Mouse (Mus musculus): ENCODE measurements around the gene Taf9. TPM values are rescaled to one million over a fixed set of nuclear protein-coding genes. Genes with fewer than 3 reads are reported as not detected.

Taf9 gene
- 10 to 100 TPM; 16.1 to 27.4 (median 22.3) TPM for total RNA-seq (2022)

- no peak for DNase-seq (ENCODE audit: low spot score in 2 of 2)
Measured at GRCm38 (mm10) chr13:100651439-100652186, at the start of gene Taf9. Gene Taf9 (plus strand): TSS chr13:100651579.

DNA sequence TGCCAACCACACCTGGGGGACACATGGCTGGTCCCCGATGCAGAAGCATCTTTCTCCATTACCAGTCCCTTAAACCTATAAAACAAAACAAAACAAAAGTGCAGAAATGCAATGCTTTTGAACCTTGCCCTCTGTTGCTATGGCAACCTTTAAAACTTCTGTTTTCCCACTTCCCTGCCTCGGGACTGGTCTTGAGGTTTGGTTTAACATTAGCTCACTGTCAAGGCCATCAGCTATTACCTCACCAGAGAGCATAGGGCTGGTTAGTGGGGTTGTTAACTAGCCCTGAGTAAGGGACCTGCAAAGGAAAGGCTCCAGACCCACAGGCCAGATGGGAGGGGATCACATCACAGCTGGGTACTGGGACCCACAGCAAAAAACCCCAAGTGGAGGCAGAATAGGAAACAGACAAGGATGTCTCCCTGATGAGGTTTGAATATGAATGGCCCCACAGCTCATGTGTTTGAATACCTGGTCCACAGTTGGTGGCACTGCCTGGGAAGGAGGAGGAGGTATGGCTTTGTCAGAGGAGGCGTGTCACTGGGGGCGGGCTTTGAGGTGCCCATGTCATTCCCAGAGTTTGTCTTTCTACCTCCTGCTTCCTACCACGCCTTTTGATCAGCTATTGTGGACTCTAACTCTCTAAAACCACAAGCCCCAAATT lies 49.0 kb upstream of the Taf9 start:
- DNase-seq (ENCODE audit: low spot score in 2 of 2): no peak

- no peak for DNase-seq (ENCODE audit: low spot score in 2 of 2)
Measured at GRCm38 (mm10) chr13:100603031-100603737, 48.2 kb upstream of the Taf9 start.

GRCm38 (mm10) chr13:100603738-100604095 lies 47.7 kb upstream of the Taf9 start:
- DNase-seq (ENCODE audit: low spot score in 2 of 2): no peak

- DNase-seq (ENCODE audit: low spot score in 2 of 2): no peak
Measured at GRCm38 (mm10) chr13:100605845-100606244, 45.5 kb upstream of the Taf9 start.

DNA sequence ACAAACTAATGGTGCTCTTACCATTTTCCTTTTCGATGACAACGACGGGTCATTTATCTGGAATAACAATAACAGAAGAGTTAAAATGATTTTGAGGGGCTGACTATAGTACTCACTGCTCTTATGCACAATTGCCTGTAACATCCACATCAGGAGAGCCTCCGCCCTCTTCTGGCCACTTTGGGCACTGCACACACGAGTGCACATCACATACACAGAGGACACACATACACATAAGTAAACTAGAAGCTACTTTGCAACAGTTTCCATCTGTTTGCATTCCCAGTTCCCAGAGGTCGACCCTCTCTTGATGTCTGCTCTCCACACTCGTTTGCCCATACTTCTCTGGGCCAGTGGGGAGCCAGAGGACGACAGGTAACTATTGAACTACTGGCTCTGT lies 43.6 kb upstream of the Taf9 start:
- no peak for DNase-seq (ENCODE audit: low spot score in 2 of 2)

GRCm38 (mm10) chr13:100611266-100611665 lies 40.1 kb upstream of the Taf9 start:
- DNase-seq (ENCODE audit: low spot score in 2 of 2): no peak

DNA sequence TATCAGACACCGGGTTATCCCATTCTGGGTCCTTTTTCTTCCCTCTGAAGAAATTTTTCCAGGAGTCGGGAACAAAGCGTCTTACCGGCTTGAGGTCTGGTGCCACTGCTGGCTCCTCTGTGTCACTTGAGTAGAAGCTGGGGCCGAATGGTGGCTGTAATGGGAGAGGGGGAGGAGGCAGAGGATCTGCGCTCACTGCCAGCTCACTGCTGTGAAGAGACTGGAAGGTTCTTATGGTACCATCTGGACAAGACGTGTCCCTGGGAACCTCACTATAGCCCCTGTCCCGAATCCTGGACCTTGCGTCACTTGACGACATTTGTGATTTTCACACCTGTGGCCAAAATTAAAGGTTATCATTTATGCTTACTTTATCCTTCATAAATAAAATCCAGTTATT lies 39.1 kb upstream of the Taf9 start:
- DNase-seq (ENCODE audit: low spot score in 2 of 2): no peak

DNA sequence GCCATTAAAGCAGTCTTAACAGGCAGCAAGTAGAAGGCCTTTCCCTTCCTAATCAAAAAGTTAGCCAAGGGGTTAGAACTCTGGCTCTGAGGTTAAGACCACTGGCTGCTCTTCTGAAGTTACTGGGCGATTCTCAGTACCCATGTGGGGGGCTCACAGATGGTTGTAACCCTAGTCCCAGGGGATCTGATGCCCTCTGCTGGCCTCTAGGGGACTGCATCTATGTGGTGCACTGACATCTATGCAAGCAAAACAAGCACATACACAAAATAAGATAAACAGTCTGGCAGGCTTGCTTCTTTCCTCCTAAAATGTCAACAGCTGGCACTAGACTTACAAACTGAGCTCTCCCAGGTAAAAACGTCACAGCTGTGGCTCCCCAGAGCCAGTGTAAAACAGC lies 38.5 kb upstream of the Taf9 start:
- DNase-seq (ENCODE audit: low spot score in 2 of 2): no peak

DNA sequence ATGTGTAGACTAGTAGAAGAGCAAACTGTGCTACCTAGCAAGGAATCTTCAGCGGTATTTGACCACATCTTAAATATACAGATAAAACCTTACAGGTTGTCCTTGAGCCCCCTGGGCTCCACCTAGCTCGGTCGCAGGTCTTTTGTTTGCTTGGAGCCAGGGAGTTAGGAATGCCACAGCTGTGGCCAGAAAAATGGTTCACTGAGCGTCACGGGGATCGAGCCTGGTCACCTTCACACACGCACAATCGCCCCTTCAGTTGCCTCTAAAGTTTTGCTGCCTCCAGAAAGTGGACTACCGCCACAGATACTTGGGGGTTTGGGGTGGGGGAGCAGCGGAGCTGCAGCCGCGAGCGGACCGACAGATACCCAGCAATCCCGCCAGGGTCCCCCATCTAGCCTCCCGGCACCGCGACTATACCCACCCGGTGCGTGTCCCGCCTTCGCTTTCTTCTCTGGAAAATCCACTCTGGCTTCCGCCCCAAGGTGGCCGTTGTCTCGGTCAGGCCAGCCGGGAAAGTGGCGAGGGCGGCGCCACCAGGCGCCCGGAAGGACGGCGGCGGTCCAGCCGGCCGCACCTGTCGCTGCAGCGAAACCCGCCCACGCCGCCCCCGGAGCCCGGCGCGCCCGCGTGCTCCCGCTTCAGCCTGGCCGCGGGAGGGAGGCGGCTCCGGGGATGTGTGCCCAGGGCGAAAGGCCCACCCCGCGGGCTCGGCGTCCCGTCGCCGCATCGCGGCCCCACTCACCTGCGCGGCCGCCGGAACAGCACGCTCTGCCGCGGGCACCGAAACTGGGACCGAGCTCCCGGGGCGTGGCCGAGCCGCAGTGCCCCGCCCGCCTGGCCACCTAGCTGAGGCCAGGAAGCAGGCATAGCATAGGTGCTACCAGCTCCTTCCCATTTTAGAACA lies 34.9 kb upstream of the Taf9 start, which contains the start of gene Marveld2:
Marveld2 (minus strand) TSS at position 791 of the 907 bp plus-strand sequence.
- DNase-seq (ENCODE audit: low spot score in 2 of 2): peak in 1 of 2 experiments; percentile 19

DNA sequence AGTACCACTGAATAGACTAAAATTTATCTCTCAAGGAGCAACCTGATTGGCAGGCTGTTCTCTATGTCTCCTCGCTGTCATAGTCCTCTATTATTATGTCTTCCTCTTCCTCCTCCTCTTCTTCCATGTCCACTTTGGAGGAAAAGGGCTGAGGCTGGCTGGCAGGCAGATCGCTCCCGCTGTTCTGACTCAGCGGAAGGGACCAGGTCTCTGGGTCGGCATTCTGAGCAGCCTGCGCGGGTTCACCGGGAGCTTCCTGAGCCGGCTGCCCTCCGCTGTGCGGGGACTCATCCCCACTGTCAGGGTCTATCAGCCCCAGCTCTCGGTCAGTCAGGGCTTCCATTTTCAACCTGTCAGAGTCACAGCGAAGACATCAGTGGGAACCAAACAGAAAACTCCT lies 33.8 kb upstream of the Taf9 start:
- DNase-seq (ENCODE audit: low spot score in 2 of 2): no peak

- no peak for DNase-seq (ENCODE audit: low spot score in 2 of 2)
Measured at GRCm38 (mm10) chr13:100622241-100622640, 29.1 kb upstream of the Taf9 start.

DNA sequence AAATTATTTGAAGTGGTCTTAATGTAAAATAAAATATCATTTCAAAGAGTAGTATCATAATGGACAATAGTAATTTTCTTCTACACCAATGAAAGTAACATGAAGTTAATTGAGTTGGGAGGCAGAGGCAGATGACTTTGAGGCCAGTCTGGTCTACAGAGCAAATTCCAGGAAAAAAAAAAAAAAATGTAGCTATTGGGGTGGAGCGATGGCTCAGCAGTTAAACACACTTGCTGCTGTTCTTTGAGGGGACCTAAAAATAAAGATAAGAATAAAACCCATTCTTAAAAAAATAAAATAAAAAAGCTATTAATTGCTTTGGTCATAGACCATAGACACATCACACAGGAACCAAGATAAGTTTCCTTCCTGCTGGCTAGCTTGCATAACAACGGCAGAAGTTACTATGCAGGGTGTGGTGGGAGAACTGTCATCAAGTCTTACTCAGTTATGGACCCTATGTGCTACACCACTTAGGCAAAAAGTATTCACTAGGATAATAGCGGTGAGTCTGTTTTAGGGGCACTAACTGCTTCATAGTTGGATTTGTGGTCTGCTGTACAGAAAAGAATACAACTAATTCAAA lies 17.2 kb upstream of the Taf9 start:
- no peak for DNase-seq (ENCODE audit: low spot score in 2 of 2)

- no peak for DNase-seq (ENCODE audit: low spot score in 2 of 2)
Measured at GRCm38 (mm10) chr13:100642471-100643209, 8.7 kb upstream of the Taf9 start.

GRCm38 (mm10) chr13:100648223-100648622 lies 3.2 kb upstream of the Taf9 start:
- DNase-seq (ENCODE audit: low spot score in 2 of 2): no peak

- peak; percentile 88 to 95 for DNase-seq (ENCODE audit: low spot score in 2 of 2)
Measured at GRCm38 (mm10) chr13:100650550-100651438, 585 bp upstream of the Taf9 start, which contains the start of the genes Ak6 and Rad17. Gene Ak6 (plus strand): TSS chr13:100650979. Gene Rad17 (minus strand): TSS chr13:100651051.

GRCm38 (mm10) chr13:100658091-100658490 lies 6.7 kb downstream of the Taf9 start:
- no peak for DNase-seq (ENCODE audit: low spot score in 2 of 2)

- peak in 1 of 2 experiments; percentile 38 for DNase-seq (ENCODE audit: low spot score in 2 of 2)
Measured at GRCm38 (mm10) chr13:100659864-100660456, 8.6 kb downstream of the Taf9 start.

All from layer of hippocampus, adult 8-10 months (tissue).